Mouse (Mus musculus): Measurements from ENCODE around the gene Ttc4. TPM values are rescaled to one million over a fixed set of nuclear protein-coding genes. Genes with fewer than 3 reads are reported as not detected.

The Ttc4 gene
- polyA plus RNA-seq (2015; fragmentation: Nextera tagmentation; extraction: Ambion mirVana), result 77.9 and 80.7 TPM in 2 replicates

DNA sequence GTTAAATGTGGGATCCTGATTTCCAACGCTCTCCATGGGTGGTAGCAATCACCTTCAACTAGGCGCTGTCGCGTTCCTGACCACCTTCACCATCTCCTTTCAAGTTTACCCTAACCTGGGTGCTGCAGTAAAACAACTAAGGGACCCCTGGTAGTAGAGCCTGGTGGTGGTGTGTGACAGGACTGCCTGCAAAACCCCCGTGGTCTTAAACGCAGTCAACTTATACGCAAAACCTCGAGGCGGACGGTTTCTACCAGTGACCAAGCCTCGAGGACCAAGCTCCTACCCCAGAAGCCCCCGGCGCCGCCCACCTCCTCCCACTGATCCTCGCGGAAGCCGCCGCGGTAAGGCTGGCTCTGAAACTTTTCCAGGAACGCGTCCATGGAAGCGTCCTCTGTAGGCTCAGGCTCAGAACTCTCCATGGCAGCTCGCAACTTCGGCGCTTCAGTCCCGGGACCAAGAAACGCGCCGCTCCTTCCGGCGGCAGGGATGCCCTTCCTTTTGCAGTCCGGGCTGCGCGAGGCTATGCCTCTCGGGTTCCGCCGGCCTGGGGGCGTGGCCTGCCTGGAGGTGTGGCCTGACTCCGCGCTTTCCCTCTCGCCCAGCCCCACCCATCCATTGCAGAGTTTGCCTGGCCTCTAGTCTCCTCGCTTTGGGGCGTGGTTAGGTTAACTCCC is at the start of gene Ttc4:
Ttc4 (minus strand) TSS at position 503 of the 677 bp plus-strand sequence.
- peaks cover 13% of the 10 kb centered on the region; the same call in 1 of the 2 replicates for H3K36me3 ChIP-seq
- H3K27me3 ChIP-seq (replicated peaks), result no peaks in the 10 kb centered on the region
- H3K27ac ChIP-seq, result peak within 1 kb of the TSS; percentile 63; the same call in 1 of the 2 replicates
- WGBS, result under 1% methylated on average over 43 of the region's 43 CpGs
- H3K4me1 ChIP-seq, result peaks cover 8% of the 10 kb centered on the region; the same call in 1 of the 2 replicates
- ATAC-seq (ENCODE audit: insufficient read depth, low FRiP score, low read depth), result peak; percentile 99
- peak within 1 kb of the TSS; percentile 92 for H3K4me3 ChIP-seq (replicated peaks)
- H3K9me3 ChIP-seq, result no peaks in the 10 kb centered on the region
- H3K4me2 ChIP-seq, result peak within 1 kb of the TSS; percentile 72
- peak within 1 kb of the TSS; percentile 89 for H3K9ac ChIP-seq

DNA sequence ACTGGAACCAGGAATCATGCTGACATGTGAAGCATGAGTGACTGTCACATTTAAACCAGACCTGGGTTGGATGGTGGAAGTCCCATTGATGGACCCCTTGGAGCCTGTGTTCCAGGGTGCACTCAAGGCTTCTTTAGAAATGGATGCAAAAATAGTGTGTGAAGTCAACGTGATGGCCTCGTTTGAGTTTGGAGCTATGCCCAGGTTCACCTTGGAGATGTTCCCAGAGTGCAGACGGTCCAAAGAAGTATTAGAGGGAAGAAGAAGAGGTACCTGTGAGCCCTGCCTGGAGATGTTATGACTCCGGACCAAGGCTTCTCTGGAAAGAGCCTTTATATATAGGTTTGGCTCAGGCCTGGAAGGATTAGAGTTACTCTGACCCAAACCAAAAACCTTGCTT is 41.9 kb upstream of the Ttc4 start:
- Histone ChIP-seq H3K9ac (no peak overlapping the region), H3K36me3 (no peaks in the 10 kb centered on the region), H3K4me3 (replicated peaks) (no peak overlapping the region), H3K27ac (no peak overlapping the region), H3K4me2 (no peak overlapping the region), H3K27me3 (replicated peaks) (no peaks in the 10 kb centered on the region; the same call in 1 of the 2 replicates), H3K4me1 (no peaks in the 10 kb centered on the region), H3K9me3 (no peaks in the 10 kb centered on the region)
- ATAC-seq (ENCODE audit: insufficient read depth, low FRiP score, low read depth), result no peak
- WGBS, result 68% methylated on average over 4 of the region's 4 CpGs

DNA sequence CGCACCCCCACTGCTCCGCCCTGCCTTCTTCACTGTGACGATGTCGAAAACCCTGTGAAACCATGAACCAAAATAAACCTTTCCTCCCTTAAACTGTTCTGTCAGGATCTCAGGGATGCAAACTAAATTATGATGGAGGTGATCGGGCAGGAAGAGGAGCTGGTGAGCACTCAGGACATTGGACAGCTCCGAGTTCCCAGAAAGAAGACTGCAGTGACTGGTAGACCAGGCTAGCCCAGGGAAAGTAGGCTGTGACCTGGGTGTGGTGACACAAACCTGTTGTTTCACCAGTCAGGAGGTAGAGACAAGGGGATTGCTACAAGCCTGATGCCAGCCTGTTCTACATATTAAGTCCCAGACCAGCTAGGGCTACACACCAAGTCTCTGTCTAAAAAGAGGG is 34.9 kb upstream of the Ttc4 start:
- no peak overlapping the region for H3K9ac ChIP-seq
- H3K9me3 ChIP-seq, result no peaks in the 10 kb centered on the region
- no peak overlapping the region for H3K4me2 ChIP-seq
- no peaks in the 10 kb centered on the region; the same call in 1 of the 2 replicates for H3K27me3 ChIP-seq (replicated peaks)
- no peaks in the 10 kb centered on the region for H3K4me1 ChIP-seq
- no peaks in the 10 kb centered on the region for H3K36me3 ChIP-seq
- no peak overlapping the region for H3K27ac ChIP-seq
- no peak for ATAC-seq (ENCODE audit: insufficient read depth, low FRiP score, low read depth)
- H3K4me3 ChIP-seq (replicated peaks), result no peak overlapping the region
- 85% methylated on average over 6 of the region's 6 CpGs for WGBS

DNA sequence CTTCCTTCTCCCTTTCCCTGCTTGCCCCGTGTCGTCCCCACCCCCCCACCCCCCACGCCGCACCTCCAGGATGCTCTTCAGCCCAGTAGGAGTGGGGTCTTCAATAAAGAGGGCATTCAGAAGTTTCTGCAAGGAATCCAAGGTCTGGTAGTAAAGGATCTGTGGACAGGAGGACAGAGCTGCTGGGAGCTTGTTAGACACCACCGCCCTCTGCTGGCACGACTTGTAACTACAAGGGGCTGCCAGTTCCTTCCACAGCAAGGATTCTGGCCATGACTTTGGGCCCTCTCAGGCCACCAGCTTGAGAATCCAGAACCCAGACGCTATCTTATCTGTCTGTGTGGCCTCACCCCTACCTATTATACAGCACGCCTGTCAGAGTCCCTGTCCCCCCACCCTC is 29.7 kb upstream of the Ttc4 start:
- Histone ChIP-seq H3K4me1 (peaks cover 14% of the 10 kb centered on the region; the same call in 1 of the 2 replicates), H3K4me3 (replicated peaks) (no peak overlapping the region), H3K36me3 (no peaks in the 10 kb centered on the region), H3K9ac (no peak overlapping the region), H3K27me3 (replicated peaks) (no peaks in the 10 kb centered on the region), H3K27ac (no peak overlapping the region), H3K9me3 (no peaks in the 10 kb centered on the region), H3K4me2 (peak overlapping the region; percentile 41)
- 0% methylated on average over 8 of the region's 8 CpGs for WGBS
- peak; percentile 42; the same call in 1 of the 2 replicates for ATAC-seq (ENCODE audit: insufficient read depth, low FRiP score, low read depth)

DNA sequence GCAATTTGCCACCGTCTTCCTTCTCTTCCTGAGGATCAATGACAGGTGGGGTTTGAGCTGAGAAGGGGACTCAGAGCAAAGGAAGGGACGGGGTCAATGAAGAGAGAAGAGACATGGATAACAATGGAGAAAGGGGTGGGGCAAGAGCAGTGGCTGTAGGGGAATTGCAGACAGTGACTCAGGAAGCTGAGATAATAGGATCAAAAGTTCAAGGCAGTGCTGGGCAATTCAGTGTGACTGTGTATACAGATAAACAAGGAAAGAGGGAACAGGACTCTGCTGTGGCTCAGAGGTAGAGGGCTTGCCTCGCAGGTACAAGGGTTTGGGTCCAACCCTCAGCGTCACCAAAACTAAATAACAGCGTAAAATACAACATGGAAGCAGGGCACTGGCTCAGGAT is 29.2 kb upstream of the Ttc4 start:
- no peaks in the 10 kb centered on the region for H3K36me3 ChIP-seq
- 42% methylated on average over 5 of the region's 5 CpGs for WGBS

DNA sequence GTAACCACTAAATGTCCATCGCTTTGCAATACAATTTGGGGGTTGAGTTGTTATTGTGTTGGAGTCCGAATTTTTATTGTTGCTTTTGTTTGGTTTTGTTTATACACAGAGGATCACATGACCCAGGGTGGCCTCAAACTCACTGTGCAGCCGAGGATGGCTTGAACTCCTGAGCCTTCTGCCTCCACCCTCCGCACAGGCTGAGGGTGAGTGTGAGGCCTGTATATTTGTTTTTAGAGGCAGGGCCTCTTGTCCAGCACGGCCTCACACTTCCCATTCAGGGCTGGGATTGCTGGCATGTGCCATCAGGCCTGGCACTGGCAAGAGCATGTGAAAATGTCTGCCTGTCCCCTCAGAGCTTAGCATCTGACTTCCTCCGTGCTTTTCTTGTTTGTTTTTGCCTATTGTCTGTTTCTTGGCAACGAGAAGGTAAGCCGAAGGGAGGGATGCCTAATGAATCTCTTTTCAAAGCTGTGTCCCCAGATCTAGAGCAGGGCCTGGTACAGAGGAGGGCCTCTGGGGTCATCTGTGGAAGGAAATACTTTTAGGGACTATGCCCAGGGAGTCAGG is 26.4 kb upstream of the Ttc4 start:
- ATAC-seq (ENCODE audit: insufficient read depth, low FRiP score, low read depth), result no peak
- H3K36me3 ChIP-seq, result no peaks in the 10 kb centered on the region
- H3K4me3 ChIP-seq (replicated peaks), result no peak overlapping the region
- H3K27me3 ChIP-seq (replicated peaks), result no peaks in the 10 kb centered on the region
- H3K9ac ChIP-seq, result no peak overlapping the region
- no peaks in the 10 kb centered on the region for H3K9me3 ChIP-seq
- peaks cover 14% of the 10 kb centered on the region; the same call in 1 of the 2 replicates for H3K4me1 ChIP-seq
- H3K27ac ChIP-seq, result peak overlapping the region; percentile 28; the same call in 1 of the 2 replicates
- 41% methylated on average over 8 of the region's 8 CpGs for WGBS
- no peak overlapping the region for H3K4me2 ChIP-seq

More for the DNA sequence above, 29.2 kb upstream of the Ttc4 start:
- Histone ChIP-seq H3K27me3 (replicated peaks) (no peaks in the 10 kb centered on the region), H3K27ac (no peak overlapping the region), H3K9ac (no peak overlapping the region), H3K4me1 (peaks cover 14% of the 10 kb centered on the region; the same call in 1 of the 2 replicates), H3K9me3 (no peaks in the 10 kb centered on the region), H3K4me3 (replicated peaks) (no peak overlapping the region), H3K4me2 (peak overlapping the region; percentile 41)
- ATAC-seq (ENCODE audit: insufficient read depth, low FRiP score, low read depth), result peak; percentile 30; the same call in 1 of the 2 replicates

DNA sequence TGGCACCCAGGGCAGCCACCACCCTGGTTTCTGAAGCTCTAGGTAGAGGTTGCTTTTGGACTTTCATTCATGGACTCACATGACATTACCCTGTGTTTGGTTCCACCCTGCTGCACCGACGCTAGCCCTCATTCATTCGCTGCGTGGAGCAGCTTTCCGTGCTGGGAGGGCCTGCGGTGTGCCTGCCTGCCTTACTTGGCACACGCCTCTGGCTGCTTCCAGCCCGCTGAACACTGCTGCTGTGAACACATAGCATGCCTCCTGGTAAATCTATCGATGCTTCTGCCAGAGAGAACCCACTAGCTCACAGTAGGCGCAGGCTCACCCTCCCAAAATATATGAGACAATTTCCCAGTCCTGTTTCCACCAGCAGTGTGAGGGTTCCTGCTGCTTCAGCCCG is 25.7 kb upstream of the Ttc4 start:
- ATAC-seq (ENCODE audit: insufficient read depth, low FRiP score, low read depth), result no peak
- 57% methylated on average over 11 of the region's 11 CpGs for WGBS
- Histone ChIP-seq H3K4me1 (peaks cover 14% of the 10 kb centered on the region; the same call in 1 of the 2 replicates), H3K36me3 (no peaks in the 10 kb centered on the region), H3K27me3 (replicated peaks) (no peaks in the 10 kb centered on the region), H3K27ac (peak overlapping the region; percentile 21; the same call in 1 of the 2 replicates), H3K4me3 (replicated peaks) (no peak overlapping the region), H3K4me2 (no peak overlapping the region), H3K9ac (no peak overlapping the region), H3K9me3 (no peaks in the 10 kb centered on the region)

DNA sequence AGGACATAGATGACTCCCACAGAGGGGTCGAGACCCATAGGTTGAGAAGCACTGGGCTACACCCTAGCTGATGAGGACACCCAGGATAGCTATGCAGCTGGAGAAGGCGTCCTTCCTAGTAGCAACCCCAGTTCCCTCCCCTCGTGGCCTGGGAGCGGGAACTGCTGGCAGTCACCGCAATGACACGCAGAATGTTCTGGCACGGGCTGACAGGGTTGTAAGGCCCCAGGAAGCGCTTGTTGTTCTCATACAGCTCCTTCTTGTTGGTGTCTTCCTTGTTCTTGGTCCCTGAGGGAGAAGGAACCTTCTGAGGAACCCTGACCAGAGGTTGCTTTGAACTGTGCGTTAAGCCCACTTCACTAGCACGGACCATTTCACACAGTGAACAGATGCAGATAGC is 25.2 kb upstream of the Ttc4 start:
- Histone ChIP-seq H3K9ac (no peak overlapping the region), H3K9me3 (no peaks in the 10 kb centered on the region), H3K4me1 (peaks cover 14% of the 10 kb centered on the region; the same call in 1 of the 2 replicates), H3K27me3 (replicated peaks) (no peaks in the 10 kb centered on the region), H3K4me2 (no peak overlapping the region), H3K27ac (no peak overlapping the region), H3K36me3 (no peaks in the 10 kb centered on the region), H3K4me3 (replicated peaks) (no peak overlapping the region)
- no peak for ATAC-seq (ENCODE audit: insufficient read depth, low FRiP score, low read depth)
- WGBS, result 78% methylated on average over 10 of the region's 10 CpGs

DNA sequence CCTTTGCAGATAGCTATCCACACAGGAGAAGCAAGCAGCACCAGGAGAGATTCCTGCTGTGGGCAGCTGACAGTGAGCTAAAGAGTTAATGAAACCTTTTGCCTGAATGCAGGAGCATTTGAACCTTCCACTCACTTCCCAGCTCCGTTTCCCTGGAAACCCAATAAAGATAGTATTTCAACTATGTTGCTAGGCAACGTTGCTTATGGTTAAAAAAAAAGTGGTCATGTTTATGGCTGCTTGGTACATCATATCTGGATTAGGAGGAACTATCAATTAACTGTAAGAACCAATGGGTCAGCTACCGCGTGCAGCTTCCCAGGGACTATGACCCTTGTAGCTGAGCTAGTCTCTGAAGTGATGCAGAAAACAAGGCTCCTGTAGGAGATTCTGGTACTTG is 22.1 kb upstream of the Ttc4 start:
- no peak for ATAC-seq (ENCODE audit: insufficient read depth, low FRiP score, low read depth)
- Histone ChIP-seq H3K27me3 (replicated peaks) (no peaks in the 10 kb centered on the region), H3K9me3 (no peaks in the 10 kb centered on the region), H3K4me1 (peaks cover 14% of the 10 kb centered on the region; the same call in 1 of the 2 replicates), H3K4me3 (replicated peaks) (no peak overlapping the region), H3K4me2 (no peak overlapping the region), H3K27ac (no peak overlapping the region), H3K36me3 (no peaks in the 10 kb centered on the region), H3K9ac (no peak overlapping the region)
- WGBS, result 29% methylated on average over 4 of the region's 4 CpGs

DNA sequence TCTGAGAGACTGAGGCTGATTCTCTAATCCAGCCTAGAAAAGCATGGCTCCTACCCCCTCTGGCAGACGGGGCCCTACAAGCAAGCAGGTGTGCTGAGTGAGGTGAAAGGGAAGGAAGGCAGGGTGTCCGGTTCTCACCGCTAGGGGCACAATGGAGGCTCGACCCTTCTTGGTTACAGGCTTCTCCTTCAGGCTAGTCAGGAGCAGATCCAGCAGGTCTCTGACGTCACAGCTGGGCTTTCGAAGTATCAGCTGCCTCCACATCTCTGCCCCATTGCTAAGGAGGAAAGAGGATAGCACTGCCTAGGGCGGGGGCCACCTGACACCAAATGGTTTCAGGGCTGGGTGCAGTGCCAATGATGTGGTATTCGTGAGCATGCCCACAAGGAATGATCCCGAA is 21.2 kb upstream of the Ttc4 start:
- no peaks in the 10 kb centered on the region for H3K27me3 ChIP-seq (replicated peaks)
- no peak for ATAC-seq (ENCODE audit: insufficient read depth, low FRiP score, low read depth)
- H3K27ac ChIP-seq, result no peak overlapping the region
- H3K9me3 ChIP-seq, result no peaks in the 10 kb centered on the region
- H3K4me3 ChIP-seq (replicated peaks), result no peak overlapping the region
- no peak overlapping the region for H3K4me2 ChIP-seq
- no peaks in the 10 kb centered on the region for H3K36me3 ChIP-seq
- 17% methylated on average over 9 of the region's 9 CpGs for WGBS
- no peak overlapping the region for H3K9ac ChIP-seq
- H3K4me1 ChIP-seq, result peaks cover 7% of the 10 kb centered on the region; the same call in 1 of the 2 replicates

DNA sequence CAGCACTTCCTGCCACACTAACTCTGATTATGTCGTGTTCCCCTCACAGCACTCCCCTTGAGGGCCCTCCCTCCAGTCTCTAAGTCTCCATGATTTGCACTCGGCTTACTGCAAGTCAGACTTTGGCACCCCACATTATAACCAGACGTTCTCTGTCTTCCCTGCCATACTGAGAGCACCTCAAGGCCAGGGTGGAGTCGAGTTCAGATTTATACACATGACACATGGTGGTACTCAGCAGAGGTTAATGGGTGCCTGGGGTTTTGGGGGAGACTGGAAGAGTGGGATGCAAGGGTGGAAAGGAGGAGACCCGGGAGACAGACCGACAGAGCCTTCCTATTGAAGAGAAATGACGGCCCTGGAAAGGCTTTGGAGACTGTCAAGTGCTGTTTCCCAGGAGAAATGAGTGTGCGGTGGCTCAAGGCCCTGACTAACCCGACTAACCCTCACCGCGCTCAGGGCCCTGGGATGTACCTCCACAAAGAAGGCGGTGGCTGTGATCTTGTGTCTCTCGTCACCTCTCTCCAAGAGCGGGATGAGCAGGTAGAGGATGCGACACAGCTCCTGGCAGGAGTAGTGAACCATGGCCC is 15.2 kb upstream of the Ttc4 start:
- no peaks in the 10 kb centered on the region for H3K4me1 ChIP-seq
- no peak for ATAC-seq (ENCODE audit: insufficient read depth, low FRiP score, low read depth)
- H3K9me3 ChIP-seq, result no peaks in the 10 kb centered on the region
- H3K9ac ChIP-seq, result no peak overlapping the region
- H3K4me3 ChIP-seq (replicated peaks), result no peak overlapping the region
- H3K4me2 ChIP-seq, result no peak overlapping the region
- no peaks in the 10 kb centered on the region for H3K27me3 ChIP-seq (replicated peaks)
- H3K27ac ChIP-seq, result no peak overlapping the region
- H3K36me3 ChIP-seq, result no peaks in the 10 kb centered on the region
- 80% methylated on average over 15 of the region's 15 CpGs for WGBS

Data from stomach, embryonic 15.5 days (tissue).